Mouse (Mus musculus) spleen, postnatal 14 days (tissue): ENCODE data around the gene Hist1h2ac.
"Not testable (repeated sequence)": the region's sequence is repeated elsewhere in the genome, so short reads cannot be mapped to it uniquely, and the experiment has no call there.

Experiments
- DNase-seq, 2 experiments: peaks; one replicate each; pipeline ENCODE4 v3.0.0; 2021 to 2022; ENCODE audit warnings: low spot score in 2 of 2

The Hist1h2ac gene

DNA sequence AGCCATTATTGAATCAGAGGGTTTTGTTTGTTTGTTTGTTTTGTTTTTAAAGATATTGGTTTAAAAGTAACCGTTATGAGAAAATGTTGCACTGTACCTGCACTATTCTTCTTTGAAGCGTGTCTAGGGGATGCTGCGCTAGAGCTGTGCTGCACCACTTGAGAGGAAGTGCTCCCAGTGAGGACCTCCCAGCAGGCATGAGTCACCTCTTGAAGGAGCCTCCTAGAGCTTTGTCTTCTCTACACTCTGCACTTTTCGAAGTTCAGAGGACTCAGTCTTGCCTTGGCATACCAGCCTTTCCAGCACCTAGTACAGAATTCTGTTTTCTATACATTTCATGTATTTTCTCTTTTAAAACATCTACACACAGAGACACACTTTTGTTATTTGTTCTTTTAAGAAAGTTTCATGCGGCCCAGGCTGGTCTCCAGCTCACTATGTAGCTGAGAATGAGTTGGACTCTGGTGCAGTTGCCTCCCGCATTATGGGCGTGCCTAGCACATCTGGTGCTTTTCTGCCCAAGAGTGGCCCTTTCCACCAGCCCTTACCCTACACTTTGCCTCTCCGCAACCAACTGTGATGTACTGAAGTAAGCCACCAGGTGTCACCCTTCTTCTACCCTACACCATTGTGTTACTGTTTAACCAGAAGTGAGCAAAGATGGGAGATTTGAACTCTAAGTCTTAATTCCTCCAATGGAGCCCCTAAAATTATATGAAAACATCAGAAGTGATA lies 17.2 kb upstream of the Hist1h2ac start:
- DNase-seq, result peak; percentile 47 to 66

DNA sequence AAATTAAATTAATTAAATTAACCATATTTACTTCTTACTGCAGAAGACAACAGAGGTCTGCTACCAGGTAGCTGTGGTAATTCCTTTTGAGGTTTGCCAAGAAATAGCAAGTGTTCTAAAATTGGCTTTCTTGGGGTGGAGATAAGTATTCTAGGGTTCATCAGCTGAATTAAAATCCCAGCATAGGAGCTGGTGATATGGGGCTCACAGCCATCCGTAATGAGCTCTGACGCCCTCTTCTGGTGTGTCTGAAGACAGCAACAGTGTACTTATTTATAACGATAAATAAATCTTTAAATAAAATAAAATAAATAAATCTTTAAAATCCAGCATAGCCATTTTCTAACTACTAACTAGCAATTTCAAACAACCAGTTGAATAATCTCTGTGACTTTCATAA lies 16.0 kb upstream of the Hist1h2ac start:
- DNase-seq, result no peak

DNA sequence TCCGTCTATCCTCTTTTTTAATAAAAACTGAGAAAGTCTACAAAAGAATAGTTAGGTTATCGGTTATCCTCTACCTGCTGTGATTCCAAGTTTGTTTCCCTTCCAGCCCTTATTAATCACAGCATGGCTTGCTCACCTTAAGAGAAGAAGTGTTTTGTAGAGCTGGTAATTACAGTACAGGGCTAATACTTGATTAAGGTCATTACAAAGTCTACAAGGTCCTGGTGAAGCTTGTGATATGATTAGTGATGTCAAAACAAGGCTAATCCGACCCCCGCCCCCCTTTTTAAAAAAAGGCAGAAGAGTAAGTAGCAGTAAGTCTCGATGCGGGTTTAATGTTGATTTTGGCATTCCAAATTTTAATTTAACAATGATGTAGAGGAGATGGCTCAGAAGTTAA lies 15.2 kb upstream of the Hist1h2ac start:
- no peak for DNase-seq

DNA sequence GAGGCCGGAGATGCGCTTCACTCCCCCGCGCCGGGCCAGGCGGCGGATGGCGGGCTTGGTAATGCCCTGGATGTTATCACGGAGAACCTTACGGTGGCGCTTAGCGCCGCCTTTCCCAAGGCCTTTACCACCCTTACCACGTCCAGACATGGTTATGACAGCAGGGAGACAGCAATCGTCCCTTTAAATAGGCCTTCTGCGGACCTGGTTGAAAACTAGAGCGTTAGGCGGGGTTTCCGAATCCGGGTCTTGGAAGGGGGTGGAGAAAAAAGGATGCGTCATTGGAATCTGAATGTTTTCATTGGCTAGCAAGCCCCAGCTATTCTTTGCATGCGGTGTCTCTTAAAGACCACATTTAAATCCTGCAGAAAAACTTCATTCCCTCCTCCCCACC lies 14.5 kb upstream of the Hist1h2ac start, which contains the start of gene Hist1h4c:
Hist1h4c (minus strand) TSS at position 155 of the 394 bp plus-strand sequence.
- peak; percentile 98 to 100 for DNase-seq

DNA sequence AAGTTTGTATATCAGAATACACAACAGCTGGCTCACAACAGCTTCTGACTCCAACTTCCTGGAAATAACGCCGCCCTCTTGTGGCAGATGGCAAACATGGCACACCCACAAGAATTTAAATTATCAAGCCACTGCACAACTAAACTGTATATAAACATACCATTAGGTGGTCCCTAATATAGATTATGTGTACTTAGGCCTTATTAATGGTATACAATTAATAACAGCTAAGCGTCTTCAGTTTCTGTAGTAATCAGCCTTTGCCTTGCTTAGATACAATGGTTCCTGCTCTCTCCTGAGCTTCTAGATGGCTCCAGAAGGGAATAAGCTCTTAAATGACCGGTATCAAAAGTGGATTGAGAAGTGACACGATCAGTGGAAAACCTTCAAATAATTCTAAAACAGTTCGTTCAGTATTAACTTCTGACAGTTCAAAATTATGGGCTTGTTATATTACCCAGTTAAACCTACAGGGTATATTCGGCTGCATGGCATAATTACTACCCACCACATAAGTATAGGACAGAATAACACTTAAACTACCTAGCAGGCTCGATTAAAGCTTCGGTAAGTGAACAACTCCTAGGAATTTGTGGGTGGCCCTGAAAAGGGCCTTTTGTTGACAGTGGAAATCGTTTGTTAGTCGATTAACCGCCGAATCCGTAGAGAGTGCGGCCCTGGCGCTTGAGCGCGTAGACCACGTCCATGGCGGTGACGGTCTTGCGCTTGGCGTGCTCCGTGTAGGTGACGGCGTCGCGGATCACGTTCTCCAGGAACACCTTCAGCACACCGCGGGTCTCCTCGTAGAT lies 13.9 kb upstream of the Hist1h2ac start:
- DNase-seq, result peak; percentile 54 to 73

DNA sequence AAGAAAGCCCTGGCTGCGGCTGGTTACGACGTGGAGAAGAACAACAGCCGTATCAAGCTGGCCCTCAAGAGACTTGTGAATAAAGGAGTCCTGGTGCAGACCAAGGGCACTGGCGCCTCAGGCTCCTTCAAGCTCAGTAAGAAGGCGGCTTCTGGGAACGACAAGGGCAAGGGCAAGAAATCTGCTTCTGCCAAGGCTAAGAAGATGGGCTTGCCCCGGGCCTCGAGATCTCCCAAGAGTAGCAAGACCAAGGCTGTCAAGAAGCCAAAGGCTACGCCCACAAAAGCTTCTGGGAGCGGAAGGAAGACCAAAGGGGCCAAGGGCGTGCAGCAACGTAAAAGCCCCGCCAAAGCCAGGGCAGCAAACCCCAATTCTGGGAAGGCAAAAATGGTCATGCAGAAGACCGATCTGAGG lies 12.3 kb upstream of the Hist1h2ac start:
- peak in 1 of 2 experiments; percentile 13 for DNase-seq

DNA sequence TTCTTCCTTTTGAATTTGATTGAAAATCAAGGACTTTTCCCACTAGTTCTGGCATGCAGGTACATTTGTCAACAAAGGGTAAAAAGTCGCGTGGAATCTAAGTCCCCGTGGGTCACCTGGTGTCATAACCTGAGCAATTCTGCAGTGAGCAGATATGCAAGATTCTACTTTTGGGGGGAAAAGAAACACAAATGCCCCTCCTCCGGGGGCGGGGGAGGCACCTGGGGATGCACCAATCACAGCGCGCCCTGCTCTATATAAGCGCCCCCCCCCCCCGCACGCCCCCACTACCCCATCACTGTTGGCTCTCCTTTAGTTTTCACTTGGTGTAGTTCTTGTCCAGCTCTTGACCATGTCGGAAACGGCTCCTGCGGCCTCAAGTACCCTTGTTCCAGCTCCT lies 11.8 kb upstream of the Hist1h2ac start, which contains the start of gene Hist1h1t:
Hist1h1t (plus strand) TSS at position 301 of the 400 bp plus-strand sequence.
- DNase-seq, result no peak

DNA sequence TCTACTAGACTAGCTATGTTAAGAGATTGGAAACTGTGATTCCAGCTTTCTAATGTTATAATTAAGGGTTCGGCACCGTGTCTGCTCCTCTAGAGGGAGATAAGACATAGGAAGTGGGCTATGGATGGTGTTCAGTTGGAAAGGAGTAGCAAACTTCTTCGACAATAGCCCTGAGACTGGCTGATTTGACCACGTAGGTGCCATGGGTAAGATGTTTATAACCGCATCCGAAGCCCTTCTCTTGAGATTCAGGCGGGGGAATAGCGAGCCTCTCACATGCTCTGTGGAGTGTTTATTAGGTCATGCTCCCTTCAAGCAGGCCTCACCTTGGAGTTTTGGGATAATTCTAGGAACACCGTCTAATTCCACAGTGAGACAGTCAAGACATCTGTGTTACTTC lies 11.2 kb upstream of the Hist1h2ac start:
- no peak for DNase-seq

DNA sequence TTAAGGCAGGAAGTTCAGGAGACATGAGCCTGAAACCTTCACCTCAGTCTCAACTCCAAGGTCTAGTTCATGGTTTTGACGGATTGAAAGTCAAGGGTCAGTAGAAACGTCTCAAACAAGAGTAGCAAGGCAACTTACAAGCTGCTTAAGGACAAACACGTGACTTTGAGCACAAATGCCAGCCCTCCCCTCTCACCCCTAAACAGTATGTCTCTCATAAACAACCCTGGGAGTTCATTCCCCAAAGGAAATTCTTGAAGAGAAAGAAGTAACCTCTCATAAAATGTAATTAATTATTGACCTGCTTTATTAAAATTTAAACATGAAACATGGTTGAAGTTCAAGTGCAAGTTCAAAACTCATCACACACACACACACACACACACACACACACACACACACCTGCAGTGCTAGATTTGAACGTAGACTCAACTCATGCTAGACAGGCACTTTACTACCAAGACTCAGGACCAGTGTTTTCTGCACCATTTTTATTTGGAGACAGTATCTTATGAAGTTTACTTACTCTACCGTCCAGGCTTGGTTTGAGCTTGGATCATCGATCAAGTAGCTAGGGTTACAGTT lies 10.2 kb upstream of the Hist1h2ac start:
- DNase-seq, result no peak

DNA sequence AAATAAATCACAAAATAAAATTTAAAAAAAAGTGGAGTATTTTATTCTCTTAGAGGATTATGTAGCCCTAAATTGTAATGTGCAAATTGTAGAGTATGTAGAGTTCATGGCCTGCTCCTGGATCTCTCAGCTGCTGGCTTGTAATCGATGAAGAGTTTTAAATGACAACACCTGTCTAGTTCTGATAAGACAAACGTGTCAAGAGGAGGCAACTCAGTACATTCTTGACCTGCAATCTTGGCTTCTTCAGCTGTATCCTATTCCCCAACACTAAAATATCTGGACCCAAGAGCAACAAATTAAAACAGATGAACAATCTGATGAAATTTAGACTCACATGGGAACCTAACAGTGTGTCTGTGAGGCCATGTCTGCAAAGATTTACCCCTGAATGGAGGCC lies 5.7 kb upstream of the Hist1h2ac start:
- no peak for DNase-seq

DNA sequence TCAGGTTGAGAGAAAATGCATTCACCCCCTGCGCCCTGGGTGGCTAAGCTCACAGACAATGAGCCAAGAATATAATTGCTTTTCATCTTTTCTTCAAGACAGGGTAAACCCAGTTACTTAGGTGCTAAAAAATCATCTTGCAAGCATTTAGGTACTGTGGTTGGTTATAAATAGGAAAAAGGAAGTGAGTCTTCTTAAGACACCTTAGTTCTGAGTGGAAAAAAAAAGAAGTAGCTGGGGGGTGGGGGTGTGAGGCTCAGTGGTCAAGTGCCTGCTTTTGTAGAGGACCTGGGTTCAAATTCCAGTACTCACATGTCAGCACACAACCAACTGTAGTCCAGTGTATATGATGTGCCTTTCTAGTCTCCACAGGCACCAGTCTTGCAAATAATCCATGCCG lies 5.2 kb upstream of the Hist1h2ac start:
- no peak for DNase-seq

DNA sequence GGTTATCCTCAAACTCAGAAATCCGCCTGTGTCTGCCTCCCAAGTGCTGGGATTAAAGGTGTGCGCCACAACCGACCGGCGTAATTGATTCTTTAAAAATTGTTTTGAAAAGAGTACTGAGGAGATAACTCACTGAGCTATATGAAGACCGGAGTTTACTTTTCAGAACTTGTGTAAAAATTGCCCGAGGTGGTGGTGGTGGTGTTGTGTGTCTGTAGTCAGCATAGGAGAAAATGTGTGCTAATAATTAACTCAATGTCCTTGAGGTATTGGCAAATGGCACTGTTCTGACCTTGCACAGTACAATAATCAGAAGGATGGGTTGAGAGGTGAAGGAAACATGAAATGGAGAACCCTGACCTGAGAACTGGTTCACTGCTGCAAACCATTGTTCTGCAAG lies 4.2 kb upstream of the Hist1h2ac start:
- DNase-seq, result no peak

DNA sequence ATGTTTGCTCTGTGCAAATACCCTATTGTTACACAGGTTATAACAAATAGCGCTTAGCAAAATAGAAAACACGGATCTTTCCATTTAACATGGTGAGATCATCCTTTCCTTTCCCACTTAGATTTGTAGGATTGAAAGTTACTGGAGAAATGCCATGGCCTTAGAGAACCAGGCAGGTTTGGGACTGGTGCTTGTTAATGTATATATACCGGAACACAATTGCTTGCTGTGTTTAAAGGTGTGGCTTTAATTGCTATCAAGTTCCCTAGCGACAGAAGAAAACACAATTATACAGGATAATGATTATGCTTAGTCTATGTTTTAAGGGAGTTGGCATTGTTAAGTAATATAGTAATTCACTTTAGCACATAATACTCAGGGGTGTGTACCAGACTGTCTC lies 3.4 kb upstream of the Hist1h2ac start:
- no peak for DNase-seq

DNA sequence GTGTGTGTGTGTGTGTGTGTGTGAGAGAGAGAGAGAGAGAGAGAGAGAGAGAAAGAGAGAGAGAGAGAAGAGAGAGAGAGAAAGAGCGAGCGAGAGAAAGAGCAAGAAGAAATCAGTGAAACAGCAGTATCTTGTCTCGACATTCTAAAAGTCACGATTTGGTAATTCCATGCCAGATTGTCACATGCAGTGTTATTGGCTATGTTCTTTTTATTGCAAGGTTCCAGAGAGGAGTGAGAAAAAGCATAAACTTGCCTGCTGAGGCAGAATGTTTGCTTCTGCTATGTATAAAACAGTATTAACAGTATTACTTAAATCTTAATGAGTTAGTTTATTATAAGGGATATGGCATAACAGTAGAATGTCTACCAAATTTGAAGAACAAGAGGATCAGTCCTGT lies 2.2 kb upstream of the Hist1h2ac start:
- DNase-seq, result no peak

DNA sequence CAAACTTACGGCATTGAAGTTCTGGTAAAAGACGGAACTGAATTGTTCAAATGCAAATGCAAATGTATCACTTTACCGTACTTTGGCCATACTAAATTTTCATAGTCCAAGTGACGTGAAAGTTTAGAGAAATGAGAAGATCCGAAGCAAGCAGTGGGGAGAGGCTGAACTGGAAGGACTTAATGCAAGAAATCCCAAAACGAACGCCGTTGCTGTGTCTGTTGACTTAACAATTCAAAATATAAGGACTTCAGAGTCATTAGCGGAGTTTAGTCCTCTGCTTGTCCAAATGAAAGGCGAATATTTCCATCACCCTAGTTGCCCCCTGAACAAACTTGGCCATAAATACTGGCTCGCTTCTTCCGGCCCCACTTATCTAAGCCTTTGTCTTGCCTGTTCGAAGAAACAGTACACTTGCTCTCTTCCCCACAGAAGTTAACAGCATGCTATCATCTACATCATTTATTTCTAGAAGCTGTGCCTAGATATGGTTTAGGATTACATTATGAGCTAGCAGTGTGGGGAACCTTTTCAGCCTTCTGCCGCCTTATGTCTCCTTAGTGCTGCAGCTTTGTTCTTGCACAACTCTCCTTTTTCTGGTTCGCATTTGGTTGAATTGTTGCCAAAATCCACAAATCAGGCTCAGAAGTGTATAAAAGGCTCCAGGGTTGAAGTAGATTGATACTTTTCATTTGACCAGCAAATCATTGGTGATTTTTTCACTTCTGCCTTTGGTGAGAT lies 1.5 kb upstream of the Hist1h2ac start:
- DNase-seq, result no peak

DNA sequence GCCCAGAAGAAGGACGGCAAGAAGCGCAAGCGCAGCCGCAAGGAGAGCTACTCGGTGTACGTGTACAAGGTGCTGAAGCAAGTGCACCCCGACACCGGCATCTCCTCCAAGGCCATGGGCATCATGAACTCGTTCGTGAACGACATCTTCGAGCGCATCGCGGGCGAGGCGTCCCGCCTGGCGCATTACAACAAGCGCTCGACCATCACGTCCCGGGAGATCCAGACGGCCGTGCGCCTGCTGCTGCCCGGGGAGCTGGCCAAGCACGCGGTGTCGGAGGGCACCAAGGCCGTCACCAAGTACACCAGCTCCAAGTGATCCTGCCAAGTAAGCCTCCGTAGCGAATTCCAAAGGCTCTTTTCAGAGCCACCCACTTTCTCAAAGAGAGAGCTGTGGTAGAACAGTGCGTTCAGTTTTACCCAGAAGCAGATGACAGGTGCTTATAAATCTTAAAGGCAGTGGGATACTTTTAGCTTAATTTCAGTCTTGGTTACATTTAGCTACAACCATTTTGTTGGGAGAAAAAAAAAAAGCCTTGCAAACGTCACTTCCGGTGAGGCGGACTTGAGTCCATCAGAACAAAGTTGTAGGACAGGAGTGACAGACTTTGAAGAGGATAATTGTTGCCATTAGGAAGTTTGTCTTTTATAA lies 672 bp upstream of the Hist1h2ac start:
- peak; percentile 14 to 50 for DNase-seq

DNA sequence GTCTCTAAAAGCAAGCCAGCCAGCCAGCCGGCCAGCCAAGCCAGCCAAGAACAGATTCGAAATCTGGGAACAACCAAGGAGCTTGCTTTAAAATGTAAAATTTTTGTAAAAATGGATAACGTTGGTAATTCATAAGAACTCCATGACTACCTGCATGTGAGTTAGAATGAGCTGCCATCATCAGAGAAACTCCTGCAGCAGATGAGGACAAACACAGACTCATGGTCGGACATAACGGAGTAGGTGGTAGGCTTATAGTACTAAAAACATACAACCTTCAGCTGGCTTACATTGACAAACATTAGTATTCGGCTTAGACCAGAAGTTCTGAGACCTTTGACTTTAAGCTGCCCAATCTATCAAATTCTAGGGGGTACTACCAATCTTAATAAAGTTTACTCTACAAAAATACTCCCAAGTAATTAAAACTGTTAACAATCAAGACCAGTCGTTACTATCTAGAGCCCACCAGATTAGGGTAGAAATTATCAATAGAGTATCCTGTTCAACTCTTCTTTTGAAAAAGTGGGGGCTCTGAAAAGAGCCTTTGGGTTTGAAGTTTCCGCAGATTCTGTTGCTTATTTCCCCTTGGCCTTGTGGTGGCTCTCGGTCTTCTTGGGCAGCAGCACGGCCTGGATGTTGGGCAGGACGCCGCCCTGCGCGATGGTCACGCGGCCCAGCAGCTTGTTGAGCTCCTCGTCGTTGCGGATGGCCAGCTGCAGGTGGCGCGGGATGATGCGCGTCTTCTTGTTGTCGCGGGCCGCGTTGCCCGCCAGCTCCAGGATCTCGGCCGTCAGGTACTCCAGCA lies 597 bp downstream of the Hist1h2ac start:
- not testable (repeated sequence) for DNase-seq

DNA sequence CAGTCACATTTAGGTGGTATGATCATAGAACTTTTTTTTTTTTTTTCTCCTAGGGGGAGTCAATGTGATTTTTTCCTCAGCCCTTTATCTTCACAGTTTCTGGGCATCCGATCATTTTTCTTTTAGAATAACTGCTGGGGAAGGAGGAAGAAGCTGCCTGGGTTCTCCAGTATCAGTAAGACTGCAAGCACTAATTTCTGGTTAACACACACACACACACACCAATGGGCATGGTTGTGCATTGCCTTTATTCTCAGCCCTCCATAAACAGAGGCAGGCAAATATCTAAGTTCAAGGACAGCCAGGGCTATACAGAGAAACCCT lies 1.2 kb downstream of the Hist1h2ac start:
- no peak for DNase-seq

DNA sequence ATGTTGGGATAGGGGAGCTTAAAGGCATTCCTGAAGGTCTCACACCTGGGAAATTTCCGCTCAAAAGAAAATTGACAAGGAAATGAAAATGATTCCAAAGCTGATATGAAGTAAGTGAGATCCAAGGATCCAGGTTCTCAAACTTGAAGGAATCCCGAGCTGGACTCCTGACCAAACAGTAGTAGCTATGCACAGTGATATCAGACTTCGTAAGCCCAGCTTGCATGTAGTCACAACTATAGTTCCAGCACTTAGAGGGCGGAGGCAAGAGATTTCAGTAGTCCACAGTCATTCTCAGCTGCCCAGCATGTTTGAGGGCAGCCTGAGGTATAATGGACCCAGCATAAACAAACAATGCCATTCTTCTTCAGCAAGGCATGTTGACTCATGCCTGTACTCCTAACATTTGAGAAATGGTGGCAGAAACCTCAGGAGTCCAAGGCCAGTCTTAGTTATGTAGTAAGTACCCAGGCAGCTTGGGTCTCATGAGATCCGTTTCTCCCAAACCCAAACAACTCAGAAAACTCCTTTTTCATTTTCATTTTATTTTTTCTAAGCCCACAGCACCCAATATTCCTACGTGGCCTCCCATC lies 1.7 kb downstream of the Hist1h2ac start:
- no peak for DNase-seq

DNA sequence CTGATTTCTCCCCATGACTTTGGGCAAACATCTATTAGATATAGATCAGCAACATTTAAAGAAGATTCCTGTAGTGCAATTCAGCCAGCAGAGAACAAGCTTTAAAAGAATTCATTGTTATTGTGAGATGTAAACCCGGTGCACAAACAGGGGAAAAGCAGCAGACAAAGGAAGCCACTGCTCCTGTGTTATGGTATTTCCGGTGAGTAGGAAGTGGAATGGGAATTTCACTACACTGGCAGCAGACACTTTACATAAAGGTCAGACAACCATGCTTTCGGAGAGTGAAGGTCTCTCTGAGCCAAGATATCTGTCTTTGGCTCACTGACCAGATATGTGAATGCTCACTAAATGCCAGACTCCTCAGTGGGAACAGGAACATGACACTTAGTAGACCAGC lies 21.2 kb downstream of the Hist1h2ac start:
- no peak for DNase-seq
